Mouse (Mus musculus) intestine, embryonic 15.5 days (tissue): ENCODE results near the gene Pde6h. TPM values are rescaled to one million over a fixed set of nuclear protein-coding genes. Genes with fewer than 3 reads are reported as not detected.

Source experiments
- ATAC-seq: fragments of 200-750 bp; cut with Nextera tagmentation; 2 replicates; pipeline ENCODE4 v1.8.0; 2017; ENCODE audit warnings: moderate TSS enrichment, moderate library complexity
- H3K27ac ChIP-seq: fragments of 300-500 bp; sonication (generic); 2 replicates; pipeline ENCODE4 v1.5.1; 2015; ENCODE audit warnings: mild to moderate bottlenecking, inconsistent platforms
- H3K27me3 ChIP-seq: fragments of 300-500 bp; sonication (generic); replicated peaks from 2 replicates; pipeline ENCODE4 v1.6.1; 2015; ENCODE audit warnings: inconsistent platforms
- H3K36me3 ChIP-seq: fragments of 300-500 bp; sonication (generic); 2 replicates; pipeline ENCODE4 v1.6.1; 2015; ENCODE audit warnings: inconsistent platforms
- H3K4me1 ChIP-seq: fragments of 300-500 bp; sonication (generic); replicated peaks from 2 replicates; pipeline ENCODE4 v1.6.1; 2015; ENCODE audit warnings: inconsistent platforms
- H3K4me2 ChIP-seq: fragments of 300-500 bp; sonication (generic); replicated peaks from 2 replicates; pipeline ENCODE4 v1.6.1; 2015; ENCODE audit warnings: mild to moderate bottlenecking, inconsistent platforms
- H3K4me3 ChIP-seq: fragments of 300-500 bp; sonication (generic); replicated peaks from 2 replicates; pipeline ENCODE4 v1.5.1; 2015; ENCODE audit warnings: inconsistent platforms
- H3K9ac ChIP-seq: fragments of 300-500 bp; sonication (generic); 2 replicates; pipeline ENCODE4 v1.6.1; 2015; ENCODE audit warnings: inconsistent platforms
- H3K9me3 ChIP-seq: fragments of 300-500 bp; sonication (generic); 2 replicates; pipeline ENCODE4 v1.6.1; 2016; ENCODE audit warnings: inconsistent platforms
- WGBS: fragments of 180-500 bp; shearing (Covaris S2); methylation state at CpG from one replicate; pipeline ENCODE4 v1.1.7; 2015; 5-methylcytosine and 5-hydroxymethylcytosine counted together
- polyA plus RNA-seq: library from polyadenylated mRNA; unstranded; fragments of >200 nt; fragmentation: Nextera tagmentation; extraction: Ambion mirVana; gene quantifications from 2 replicates; pipeline ENCODE4 v1.2.1, GENCODE M21; 2015

Pde6h gene
- polyA plus RNA-seq, 1 experiment from 2014 or later, result not detected

GRCm38 (mm10) chr6:136946241-136946640 is 22.6 kb downstream of the Pde6h start:
- 63% methylated on average over 5 of the region's 5 CpGs for WGBS
- H3K27me3 ChIP-seq, result no peaks in the 10 kb centered on the region
- no peak overlapping the region for H3K27ac ChIP-seq
- no peak overlapping the region for H3K4me2 ChIP-seq
- no peak overlapping the region for H3K4me3 ChIP-seq
- H3K36me3 ChIP-seq, result no peaks in the 10 kb centered on the region
- no peaks in the 10 kb centered on the region for H3K9me3 ChIP-seq
- H3K9ac ChIP-seq, result no peak overlapping the region
- peaks cover 6% of the 10 kb centered on the region; the same call in 1 of the 2 replicates for H3K4me1 ChIP-seq
- ATAC-seq, result no peak

DNA sequence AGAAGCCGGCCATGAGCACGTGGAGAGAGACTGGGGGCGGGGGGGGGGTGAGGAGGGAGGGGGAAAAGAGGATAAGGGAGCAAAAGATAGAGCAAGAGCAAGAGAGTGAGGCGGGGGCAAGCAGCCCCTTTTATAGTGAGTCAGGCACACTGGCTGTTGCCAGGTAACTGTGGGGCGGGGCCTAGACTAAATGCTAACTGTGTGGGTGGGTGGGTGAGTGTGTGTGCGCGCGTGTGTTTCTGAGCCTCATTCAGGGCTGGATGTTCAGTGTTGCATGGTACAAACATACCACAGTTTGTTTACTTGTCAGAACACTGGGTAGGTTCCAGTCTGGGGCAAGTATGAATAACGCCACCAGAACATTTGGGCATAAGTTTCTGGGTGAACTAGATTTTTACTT is 23.3 kb downstream of the Pde6h start:
- Histone ChIP-seq H3K9me3 (no peaks in the 10 kb centered on the region), H3K4me2 (no peak overlapping the region), H3K4me3 (no peak overlapping the region), H3K36me3 (no peaks in the 10 kb centered on the region), H3K27me3 (no peaks in the 10 kb centered on the region), H3K27ac (no peak overlapping the region), H3K4me1 (no peaks in the 10 kb centered on the region), H3K9ac (no peak overlapping the region)
- 49% methylated on average over 9 of the region's 9 CpGs for WGBS
- ATAC-seq, result no peak

- H3K4me1 ChIP-seq, result no peaks in the 10 kb centered on the region
- H3K4me3 ChIP-seq, result no peak overlapping the region
- no peak overlapping the region for H3K4me2 ChIP-seq
- H3K36me3 ChIP-seq, result no peaks in the 10 kb centered on the region
- no peak overlapping the region for H3K27ac ChIP-seq
- no peaks in the 10 kb centered on the region for H3K9me3 ChIP-seq
- H3K9ac ChIP-seq, result no peak overlapping the region
- 67% methylated on average over 4 of the region's 4 CpGs for WGBS
- no peak for ATAC-seq
- no peaks in the 10 kb centered on the region for H3K27me3 ChIP-seq
These were observed 24.1 kb downstream of the Pde6h start for GRCm38 (mm10) chr6:136947716-136948115.

- Histone ChIP-seq H3K4me3 (no peak overlapping the region), H3K4me1 (no peaks in the 10 kb centered on the region), H3K36me3 (no peaks in the 10 kb centered on the region), H3K9me3 (no peaks in the 10 kb centered on the region), H3K9ac (no peak overlapping the region), H3K4me2 (no peak overlapping the region), H3K27me3 (no peaks in the 10 kb centered on the region), H3K27ac (no peak overlapping the region)
- no peak for ATAC-seq
- 93% methylated on average over 2 of the region's 2 CpGs for WGBS
These were observed 26.5 kb downstream of the Pde6h start for GRCm38 (mm10) chr6:136950171-136950570.

DNA sequence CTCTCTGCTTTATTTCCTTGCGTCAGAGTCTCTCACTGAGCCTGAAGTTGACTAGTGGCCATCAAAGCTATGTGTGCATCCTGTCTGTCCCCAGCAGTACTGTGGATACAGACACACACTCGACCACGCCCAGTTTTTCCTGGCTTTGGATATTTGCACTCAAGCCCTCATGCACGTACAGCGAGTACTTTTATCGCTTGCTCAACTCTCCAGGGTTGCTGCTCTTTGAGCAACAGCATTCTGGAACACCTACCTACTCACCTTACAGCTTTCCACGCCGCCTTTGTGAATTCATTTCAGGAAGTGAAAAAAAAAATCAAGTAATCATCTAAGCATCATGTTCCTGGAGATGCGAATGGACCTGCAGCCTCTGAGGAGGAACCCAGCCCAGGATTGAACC is 29.3 kb downstream of the Pde6h start:
- no peak overlapping the region for H3K4me3 ChIP-seq
- no peaks in the 10 kb centered on the region for H3K9me3 ChIP-seq
- H3K36me3 ChIP-seq, result no peaks in the 10 kb centered on the region
- H3K9ac ChIP-seq, result no peak overlapping the region
- no peak for ATAC-seq
- WGBS, result 86% methylated on average over 9 of the region's 9 CpGs
- H3K27ac ChIP-seq, result no peak overlapping the region
- H3K27me3 ChIP-seq, result no peaks in the 10 kb centered on the region
- no peak overlapping the region for H3K4me2 ChIP-seq
- H3K4me1 ChIP-seq, result no peaks in the 10 kb centered on the region

- WGBS, result 75% methylated on average over 6 of the region's 6 CpGs
- no peak overlapping the region for H3K4me3 ChIP-seq
These were observed 30.6 kb downstream of the Pde6h start for GRCm38 (mm10) chr6:136954192-136954591.

DNA sequence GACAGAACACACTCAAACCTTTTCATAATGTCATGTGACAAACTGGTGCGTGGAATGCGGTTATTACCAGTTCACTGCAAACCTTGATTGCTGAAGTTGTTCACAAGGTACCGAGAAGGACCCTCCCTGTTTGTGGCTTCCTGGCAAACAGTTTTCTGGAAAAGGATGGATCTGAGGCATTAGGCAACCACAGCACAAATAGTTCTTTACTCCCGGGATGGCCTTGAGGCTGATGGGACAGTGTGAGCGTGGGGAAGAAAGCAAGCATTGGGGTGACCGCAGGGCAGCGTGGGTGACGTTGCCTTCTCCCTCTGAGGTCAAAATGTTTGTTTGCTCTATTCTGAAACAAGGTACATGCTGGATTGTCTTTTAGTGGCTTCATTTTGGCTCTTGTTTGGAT is 31.1 kb downstream of the Pde6h start:
- peaks cover 2% of the 10 kb centered on the region; the same call in 1 of the 2 replicates for H3K4me1 ChIP-seq
- no peak overlapping the region for H3K27ac ChIP-seq
- H3K27me3 ChIP-seq, result no peaks in the 10 kb centered on the region
- no peak overlapping the region for H3K9ac ChIP-seq
- H3K9me3 ChIP-seq, result no peaks in the 10 kb centered on the region
- 80% methylated on average over 8 of the region's 8 CpGs for WGBS
- H3K4me3 ChIP-seq, result no peak overlapping the region
- no peak overlapping the region for H3K4me2 ChIP-seq
- no peaks in the 10 kb centered on the region for H3K36me3 ChIP-seq
- no peak for ATAC-seq

More at GRCm38 (mm10) chr6:136954192-136954591, 30.6 kb downstream of the Pde6h start:
- Histone ChIP-seq H3K9ac (no peak overlapping the region), H3K9me3 (no peaks in the 10 kb centered on the region), H3K4me1 (0 out of 2 replicates have a peak, but pooled peaks cover 2% of the 10 kb centered on the region), H3K27me3 (no peaks in the 10 kb centered on the region), H3K27ac (no peak overlapping the region), H3K4me2 (no peak overlapping the region), H3K36me3 (no peaks in the 10 kb centered on the region)
- ATAC-seq, result no peak

DNA sequence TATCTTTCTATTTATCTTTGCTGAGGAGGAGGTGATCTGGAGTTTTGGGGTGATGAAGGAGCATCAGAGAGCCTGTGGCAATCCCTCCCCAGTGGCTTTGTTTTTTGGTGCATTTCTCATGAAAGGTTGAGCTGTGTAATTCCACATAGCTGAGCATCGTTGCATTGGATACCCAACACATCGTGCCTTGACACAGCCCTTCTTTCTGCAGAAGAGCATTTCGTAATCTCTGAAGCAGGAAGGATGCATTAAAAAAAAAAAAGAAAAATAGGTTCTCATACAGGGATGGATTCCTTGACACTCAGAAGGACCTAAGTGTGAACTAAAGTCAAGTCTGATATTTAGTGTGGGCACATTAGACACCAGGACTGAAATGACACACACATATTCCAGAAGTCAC is 31.6 kb downstream of the Pde6h start:
- Histone ChIP-seq H3K27ac (no peak overlapping the region), H3K9ac (no peak overlapping the region), H3K36me3 (no peaks in the 10 kb centered on the region), H3K4me1 (peaks cover 2% of the 10 kb centered on the region; the same call in 1 of the 2 replicates), H3K9me3 (no peaks in the 10 kb centered on the region), H3K4me3 (no peak overlapping the region), H3K27me3 (no peaks in the 10 kb centered on the region), H3K4me2 (no peak overlapping the region)
- WGBS, result 81% methylated on average over 3 of the region's 3 CpGs
- no peak for ATAC-seq

DNA sequence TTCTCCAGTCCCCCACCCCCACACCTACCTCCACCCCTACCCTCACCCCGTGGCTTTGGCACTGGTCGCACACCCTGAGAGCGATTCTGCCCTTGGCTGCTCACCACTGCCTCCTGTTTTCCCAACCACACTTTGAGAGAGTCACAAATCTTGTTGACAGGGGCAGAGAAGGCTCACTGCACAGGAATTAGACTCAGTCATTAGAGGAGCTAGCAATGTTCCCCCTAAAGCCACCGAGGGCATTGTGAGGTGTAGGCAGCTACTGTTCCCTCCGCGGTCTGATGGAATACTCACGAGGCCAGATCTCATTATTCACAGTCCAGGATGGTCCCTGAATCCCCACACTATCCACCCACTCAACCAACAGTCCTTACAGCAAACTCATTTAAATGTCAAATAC is 33.4 kb downstream of the Pde6h start:
- no peaks in the 10 kb centered on the region for H3K27me3 ChIP-seq

DNA sequence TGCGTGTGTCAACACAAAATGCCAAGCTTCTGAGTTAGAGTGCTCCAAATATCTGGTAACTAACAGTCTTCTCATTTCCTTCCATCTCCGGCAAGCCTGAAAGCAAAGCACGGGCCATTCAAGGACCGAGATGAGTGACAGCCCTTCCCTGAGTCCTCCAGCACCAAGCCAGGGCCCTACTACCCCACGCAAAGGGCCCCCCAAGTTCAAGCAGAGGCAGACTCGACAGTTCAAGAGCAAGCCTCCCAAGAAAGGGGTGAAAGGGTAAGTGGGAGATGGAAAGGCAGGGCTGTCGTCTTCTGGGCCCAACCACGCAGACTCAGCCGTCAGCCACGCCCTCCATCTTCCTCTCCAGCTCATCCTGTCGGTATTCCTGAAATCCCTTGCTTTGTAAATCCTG is 35.5 kb downstream of the Pde6h start:
- WGBS, result 60% methylated on average over 11 of the region's 11 CpGs

More for the DNA sequence above, 33.4 kb downstream of the Pde6h start:
- Histone ChIP-seq H3K36me3 (no peaks in the 10 kb centered on the region), H3K9ac (no peak overlapping the region), H3K4me3 (no peak overlapping the region), H3K27ac (no peak overlapping the region), H3K9me3 (no peaks in the 10 kb centered on the region), H3K4me2 (no peak overlapping the region), H3K4me1 (peaks cover 2% of the 10 kb centered on the region; the same call in 1 of the 2 replicates)
- 62% methylated on average over 7 of the region's 7 CpGs for WGBS
- no peak for ATAC-seq

GRCm38 (mm10) chr6:136962957-136963356 is 39.3 kb downstream of the Pde6h start:
- ATAC-seq, result no peak
- 66% methylated on average over 11 of the region's 11 CpGs for WGBS
- no peaks in the 10 kb centered on the region for H3K27me3 ChIP-seq
- H3K9ac ChIP-seq, result no peak overlapping the region
- H3K36me3 ChIP-seq, result no peaks in the 10 kb centered on the region
- no peak overlapping the region for H3K27ac ChIP-seq
- H3K9me3 ChIP-seq, result no peaks in the 10 kb centered on the region
- peaks cover 2% of the 10 kb centered on the region; the same call in 1 of the 2 replicates for H3K4me1 ChIP-seq
- no peak overlapping the region for H3K4me3 ChIP-seq
- no peak overlapping the region for H3K4me2 ChIP-seq

More for the DNA sequence above, 35.5 kb downstream of the Pde6h start:
- H3K27me3 ChIP-seq, result no peaks in the 10 kb centered on the region
- H3K4me1 ChIP-seq, result peaks cover 2% of the 10 kb centered on the region; the same call in 1 of the 2 replicates
- H3K9ac ChIP-seq, result no peak overlapping the region
- no peak overlapping the region for H3K27ac ChIP-seq
- no peaks in the 10 kb centered on the region for H3K36me3 ChIP-seq
- H3K9me3 ChIP-seq, result no peaks in the 10 kb centered on the region
- ATAC-seq, result no peak
- no peak overlapping the region for H3K4me3 ChIP-seq
- no peak overlapping the region for H3K4me2 ChIP-seq

DNA sequence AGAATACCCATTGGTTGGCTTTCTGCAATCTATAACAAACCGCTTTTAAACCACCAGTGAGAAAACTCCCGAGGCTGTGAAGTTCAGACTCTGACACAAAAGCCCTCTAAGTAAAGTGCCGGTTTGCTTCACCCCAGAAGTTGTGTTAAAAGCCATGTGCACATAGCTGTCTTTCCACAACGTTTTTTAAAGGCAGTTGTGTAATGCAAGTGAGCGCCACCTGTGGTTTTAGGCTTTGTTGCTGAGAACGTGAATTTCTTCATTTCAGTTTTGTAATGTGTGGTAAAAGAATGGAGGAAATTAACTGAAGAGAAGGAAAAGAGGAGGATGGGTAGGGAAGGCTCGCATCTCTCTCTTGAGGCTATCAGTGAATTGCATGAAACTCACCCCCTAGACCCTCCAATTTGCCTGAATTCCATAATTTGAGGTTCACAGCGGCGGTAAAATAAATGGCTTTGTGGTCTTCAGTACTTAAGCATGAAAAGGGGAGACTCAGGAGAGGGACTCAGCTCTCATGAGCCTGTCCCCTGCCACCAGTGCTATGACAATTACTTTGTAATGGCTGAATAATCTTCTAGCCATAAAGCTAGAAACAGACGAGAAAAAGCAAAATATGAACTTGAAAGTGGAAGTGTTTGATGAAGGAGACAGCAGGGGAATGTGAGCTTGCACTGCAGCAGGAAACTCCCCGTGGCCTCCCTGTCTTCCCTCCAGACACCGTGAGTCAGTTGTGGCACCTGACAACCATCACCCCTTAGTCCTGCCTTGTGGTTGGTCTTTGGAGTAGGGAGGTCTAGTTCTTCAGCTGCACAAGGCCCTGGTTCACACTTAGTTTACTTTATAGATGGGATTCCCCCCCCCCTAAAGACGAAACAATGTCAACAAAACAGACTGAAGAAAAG is 41.2 kb downstream of the Pde6h start:
- no peaks in the 10 kb centered on the region for H3K4me1 ChIP-seq
- no peak overlapping the region for H3K9ac ChIP-seq
- no peak overlapping the region for H3K4me2 ChIP-seq
- no peaks in the 10 kb centered on the region for H3K27me3 ChIP-seq
- ATAC-seq, result no peak
- no peak overlapping the region for H3K4me3 ChIP-seq
- H3K36me3 ChIP-seq, result no peaks in the 10 kb centered on the region
- 62% methylated on average over 13 of the region's 13 CpGs for WGBS
- H3K27ac ChIP-seq, result no peak overlapping the region
- H3K9me3 ChIP-seq, result no peaks in the 10 kb centered on the region

- no peak overlapping the region for H3K4me2 ChIP-seq
- no peak for ATAC-seq
- no peak overlapping the region for H3K9ac ChIP-seq
- no peaks in the 10 kb centered on the region for H3K36me3 ChIP-seq
- no peaks in the 10 kb centered on the region for H3K9me3 ChIP-seq
- H3K27ac ChIP-seq, result no peak overlapping the region
- no peak overlapping the region for H3K4me3 ChIP-seq
- no peaks in the 10 kb centered on the region for H3K27me3 ChIP-seq
- 69% methylated on average over 10 of the region's 10 CpGs for WGBS
- H3K4me1 ChIP-seq, result no peaks in the 10 kb centered on the region
These were observed 42.3 kb downstream of the Pde6h start for GRCm38 (mm10) chr6:136965912-136966311.
